Mouse (Mus musculus): Measurements from ENCODE around the gene 1520401A03Rik.

Gene 1520401A03Rik

DNA sequence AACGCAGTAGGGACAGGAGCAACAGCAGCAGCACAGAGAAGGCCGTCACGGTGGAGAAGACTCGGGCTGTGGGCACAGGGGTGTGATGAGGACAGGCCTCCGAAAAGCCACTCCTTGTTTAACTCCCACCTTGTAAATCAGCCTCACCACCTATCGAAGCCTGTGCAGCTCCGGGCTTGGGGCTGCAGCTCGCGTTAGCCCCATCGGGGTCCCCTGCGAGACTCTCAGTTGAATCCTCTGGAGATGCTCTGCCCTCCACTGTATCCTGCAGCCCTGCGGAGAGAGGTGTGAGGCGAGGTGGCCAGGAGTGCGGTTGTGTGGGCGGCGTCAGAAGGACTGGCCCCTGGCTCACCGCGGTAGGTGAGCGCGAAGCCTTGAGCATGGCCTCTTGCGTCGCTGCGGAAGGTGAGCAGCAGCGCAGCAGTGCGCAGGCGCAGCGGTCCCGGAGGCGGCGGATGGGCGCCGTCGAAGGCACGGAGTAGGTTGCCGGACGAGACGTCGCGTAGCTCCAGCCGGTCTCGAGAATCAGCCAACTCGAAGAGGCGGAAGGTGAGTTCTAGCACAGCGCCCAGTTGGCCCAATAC lies 19.7 kb upstream of the 1520401A03Rik start:
- peak; percentile 40 to 57 for DNase-seq

DNA sequence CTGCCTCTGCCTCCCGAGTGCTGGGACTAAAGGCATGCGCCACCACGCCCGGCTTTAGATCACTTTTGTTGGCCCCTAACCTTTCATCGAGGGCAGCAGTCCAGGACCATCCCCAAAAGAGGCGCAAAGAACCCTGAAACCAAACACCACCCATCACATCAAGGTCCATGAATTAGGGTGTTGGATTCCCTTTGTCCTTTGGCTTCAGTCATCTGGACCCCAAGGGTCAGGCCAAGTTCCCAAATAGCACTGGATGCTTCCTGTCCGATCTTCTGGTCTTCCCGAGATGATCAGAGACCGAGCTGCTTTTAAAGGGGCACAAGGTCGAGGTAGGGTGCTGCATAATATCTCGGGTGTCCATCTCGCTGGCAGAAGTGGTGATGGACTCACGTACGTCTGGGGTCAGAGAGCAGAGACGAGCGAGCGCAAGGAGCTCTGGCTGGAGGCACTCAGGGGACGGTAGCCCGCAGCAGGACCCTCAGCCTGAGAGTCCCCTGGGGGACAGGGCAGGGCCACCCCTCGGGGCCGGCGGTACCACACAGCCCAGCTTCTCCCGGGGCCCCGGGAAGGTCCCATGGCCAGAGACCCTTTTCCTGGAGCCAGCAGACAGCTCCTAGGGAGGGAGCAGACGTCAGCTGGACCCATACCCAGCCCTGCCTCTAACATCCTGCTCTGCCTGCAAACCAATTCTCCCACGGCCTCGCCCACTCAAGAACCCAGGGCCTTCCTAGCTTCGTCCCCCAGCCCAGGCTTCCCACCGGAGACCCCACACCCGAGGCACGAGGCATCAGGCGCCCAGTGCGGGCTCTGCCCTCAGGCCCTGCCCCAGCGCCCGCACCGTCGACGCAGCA lies 19.0 kb upstream of the 1520401A03Rik start:
- DNase-seq, result no peak

GRCm38 (mm10) chr17:23740598-23741021 lies 18.0 kb upstream of the 1520401A03Rik start, which contains the start of gene Paqr4:
Paqr4 (minus strand) TSS chr17:23740867.
- DNase-seq, result peak in 1 of 2 experiments; percentile 30

DNA sequence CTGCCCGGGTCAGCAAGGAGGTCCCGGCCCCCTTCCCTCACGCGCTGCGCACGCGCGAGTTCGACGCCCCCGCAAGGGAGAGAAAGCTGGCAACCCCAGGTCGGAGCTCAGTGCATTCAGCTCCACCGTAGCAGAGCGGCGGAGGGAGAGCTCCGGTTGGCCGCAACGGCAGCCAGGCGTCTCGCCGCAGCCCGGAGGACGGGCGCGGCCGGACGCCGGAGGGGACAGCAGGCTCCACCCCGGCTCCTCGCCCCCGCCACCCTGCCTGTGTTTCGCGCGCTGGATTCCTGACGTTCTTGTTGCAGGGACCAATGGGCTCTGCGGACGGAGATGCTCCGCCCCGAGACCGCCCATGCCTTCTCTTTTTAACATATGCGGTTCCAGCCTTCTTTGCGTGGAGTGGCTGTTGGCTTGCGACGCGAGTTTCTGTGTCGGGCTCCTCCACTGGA lies 17.6 kb upstream of the 1520401A03Rik start:
- peak; percentile 64 to 75 for DNase-seq

DNA sequence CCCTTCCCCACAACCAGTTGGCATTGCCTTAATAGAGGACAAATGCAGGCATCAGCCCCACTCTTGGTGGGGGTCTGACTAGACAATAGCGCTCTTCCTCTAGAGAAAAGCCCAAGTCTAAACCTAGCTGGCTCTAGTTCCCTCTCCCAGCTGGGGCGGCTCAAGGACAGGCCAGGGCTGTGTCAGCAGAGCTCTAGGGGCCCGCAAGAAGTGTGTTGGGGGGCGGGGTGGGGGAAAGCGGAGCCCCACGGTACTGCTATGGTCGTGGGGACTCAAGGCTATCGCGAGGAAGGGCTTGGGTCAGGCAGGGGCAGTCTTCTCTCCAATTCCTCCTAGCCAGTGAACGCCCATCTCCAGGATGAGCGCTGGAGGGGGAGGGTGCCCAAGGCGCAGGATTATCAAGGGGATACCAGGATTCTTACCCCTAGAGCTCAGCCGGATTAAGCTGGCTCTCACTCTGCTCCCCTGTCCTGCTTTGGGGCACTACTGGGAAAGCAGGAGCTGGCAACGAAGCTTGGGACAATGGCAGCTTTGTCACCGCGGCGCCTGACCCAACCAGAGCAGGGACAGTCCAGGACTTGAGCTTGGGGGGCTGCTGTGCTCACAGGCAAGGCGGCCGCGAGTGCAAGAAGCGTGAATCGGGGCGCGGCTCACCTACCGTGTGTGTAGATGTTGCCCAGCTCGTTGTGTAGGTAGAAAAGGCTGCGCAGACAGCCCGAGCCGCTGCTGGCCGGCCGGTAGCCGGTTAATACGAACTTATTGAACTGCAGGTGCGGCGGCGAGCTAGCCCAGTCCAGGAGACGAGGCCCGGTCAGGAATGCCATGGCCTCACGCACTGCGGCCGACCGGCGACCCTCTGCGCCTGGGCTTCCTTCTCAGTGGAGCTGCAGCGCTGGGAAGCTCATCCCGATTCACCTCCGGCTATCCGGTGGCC lies 16.9 kb upstream of the 1520401A03Rik start:
- no peak for DNase-seq

DNA sequence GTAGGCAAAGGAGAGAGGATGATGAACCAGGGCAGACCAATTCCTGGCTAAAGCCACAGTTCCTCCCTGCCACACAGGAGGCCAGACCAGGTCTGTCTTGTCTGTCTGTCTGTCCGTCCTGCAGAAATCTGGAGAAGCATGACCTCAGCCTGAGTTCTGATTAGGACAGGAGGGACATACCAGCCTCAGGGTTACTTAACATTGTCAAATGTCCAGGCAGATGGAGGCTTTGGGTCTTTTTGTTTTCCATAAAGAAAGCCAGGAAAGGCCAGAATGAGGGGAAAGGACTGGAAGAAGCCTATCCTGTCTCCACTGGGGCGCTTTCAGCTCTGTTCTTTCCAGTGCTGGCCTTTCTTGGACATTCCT lies 16.2 kb upstream of the 1520401A03Rik start:
- DNase-seq, result no peak

DNA sequence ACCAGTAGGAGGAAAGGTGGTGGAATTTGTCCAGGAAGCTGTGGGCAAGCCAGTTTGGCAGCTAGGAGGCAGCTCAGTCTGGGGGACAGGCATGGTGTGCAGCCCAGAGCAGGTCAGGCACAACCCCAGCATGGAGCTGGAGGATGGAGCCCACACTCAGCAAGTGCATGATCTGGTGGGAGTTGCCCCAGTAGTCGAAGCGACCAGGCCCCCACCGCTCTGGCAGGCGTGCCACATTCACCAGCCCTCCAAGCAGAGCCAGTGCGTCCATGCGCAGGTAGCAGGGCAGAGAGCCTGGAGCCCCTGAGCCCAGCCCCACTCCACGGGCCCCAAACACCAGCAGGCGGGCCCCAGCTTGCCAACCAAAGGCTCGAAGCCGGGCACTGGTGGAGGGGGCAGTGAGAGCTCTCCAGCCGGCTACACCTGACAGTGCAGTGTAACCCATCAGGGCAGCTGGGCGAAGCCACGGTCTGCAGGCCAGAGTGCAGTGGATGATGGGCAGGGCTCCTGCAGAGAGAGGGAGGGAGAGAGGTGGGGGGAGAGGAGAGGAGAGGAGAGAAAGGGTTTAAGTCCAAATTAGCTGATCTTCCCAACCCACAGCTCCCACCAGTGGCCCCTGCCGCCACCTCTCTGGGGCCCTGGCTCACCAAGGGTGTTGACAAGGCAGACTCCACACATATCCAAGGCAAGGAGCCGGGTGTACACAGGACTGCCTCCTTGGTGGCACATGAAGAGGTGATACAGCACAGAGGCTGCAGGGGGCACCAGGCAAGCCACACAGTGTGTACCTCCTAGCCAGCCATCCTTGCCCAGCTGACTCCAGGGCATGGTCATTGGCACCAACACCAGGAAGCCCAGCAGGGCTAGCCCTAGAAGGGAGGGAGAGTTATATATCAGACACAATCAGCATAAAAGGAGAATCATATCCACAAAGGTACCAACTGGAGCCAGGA lies 15.2 kb upstream of the 1520401A03Rik start:
- DNase-seq, result peak in 1 of 2 experiments; percentile 17

DNA sequence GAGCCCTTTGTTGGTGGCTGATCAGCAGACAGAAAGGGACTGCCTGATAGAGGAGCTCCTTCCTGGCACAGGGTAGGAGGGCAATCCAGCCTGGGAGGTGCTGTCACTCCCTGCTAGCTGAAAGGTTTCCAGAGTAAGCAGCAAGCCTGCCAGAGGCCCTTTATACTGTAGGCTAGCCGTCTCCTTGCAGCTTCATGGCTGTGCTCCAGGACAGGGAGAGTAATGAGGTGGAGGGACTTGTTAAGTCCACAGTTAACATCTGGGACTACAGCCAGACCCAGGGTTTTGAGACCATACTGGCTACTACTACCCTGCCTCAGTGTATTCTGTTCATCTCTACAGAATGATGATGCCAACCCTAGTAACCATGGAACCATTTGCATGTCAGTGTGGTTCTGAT lies 11.8 kb upstream of the 1520401A03Rik start:
- DNase-seq, result no peak

DNA sequence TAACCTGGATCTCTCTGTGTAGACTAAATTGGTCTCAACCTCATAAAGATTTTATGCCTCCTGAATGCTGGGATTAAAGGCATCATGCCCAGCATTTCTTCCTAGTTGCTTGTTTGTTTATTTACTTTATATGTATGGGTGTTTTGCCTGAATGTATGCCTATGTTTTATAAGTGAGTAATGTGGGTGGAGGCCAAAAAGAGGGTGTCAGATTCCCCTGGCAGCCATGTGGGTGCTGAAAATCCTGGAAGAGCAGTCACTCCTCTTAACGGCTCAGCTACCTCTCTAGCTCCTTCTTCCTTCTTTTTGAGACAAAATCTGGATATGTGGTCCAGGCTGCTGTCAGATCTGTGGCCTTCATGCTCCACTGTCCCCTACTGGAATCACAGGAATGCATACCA lies 7.9 kb upstream of the 1520401A03Rik start:
- DNase-seq, result no peak

- no peak for DNase-seq
Measured at GRCm38 (mm10) chr17:23726758-23727142, 4.2 kb upstream of the 1520401A03Rik start.

- peak; percentile 95 to 96 for DNase-seq
Measured at GRCm38 (mm10) chr17:23725999-23726757, 3.6 kb upstream of the 1520401A03Rik start, which contains the start of gene Pkmyt1. Pkmyt1 (plus strand) TSS chr17:23726336.

GRCm38 (mm10) chr17:23725477-23725876 lies 2.9 kb upstream of the 1520401A03Rik start:
- DNase-seq, result no peak

DNA sequence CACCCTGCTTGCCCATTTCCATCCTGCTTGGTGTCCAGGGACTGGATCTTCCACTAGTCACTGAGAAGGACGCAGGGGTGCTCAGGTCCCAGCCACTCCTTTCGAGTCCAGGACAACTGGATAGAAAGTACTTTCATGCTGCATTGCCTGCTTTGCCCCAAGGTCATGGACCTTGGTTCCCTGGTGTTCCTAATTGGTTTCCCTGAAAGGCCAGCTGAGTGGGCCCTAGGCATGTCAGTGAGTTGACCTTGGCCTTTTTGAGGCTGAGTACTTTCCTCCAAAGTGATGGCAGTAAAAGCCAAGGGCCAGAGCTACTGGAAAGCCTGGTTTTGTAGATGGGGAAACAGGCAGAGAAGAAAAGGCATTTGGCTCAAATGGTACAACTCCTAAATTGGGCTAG lies 697 bp downstream of the 1520401A03Rik start:
- DNase-seq, result no peak

DNA sequence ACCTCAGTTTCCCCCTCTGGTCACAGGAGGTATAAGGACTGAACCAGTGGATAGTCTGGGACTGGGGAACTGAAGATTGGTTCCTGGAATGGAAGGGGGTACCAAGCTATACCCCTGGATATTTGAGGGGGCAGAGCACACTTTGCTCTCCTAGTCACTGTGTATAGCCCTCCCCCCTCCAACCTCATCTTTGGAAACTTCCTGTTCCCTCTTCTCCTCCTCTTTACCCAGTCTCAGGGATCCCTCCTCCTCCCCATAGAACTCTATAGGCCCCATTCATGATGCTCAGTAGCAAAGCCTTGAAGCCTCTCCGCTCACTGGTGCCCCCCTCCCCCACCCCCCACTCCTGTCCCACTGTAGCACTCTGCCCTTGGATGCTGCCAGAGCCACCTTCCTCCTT lies 3.1 kb downstream of the 1520401A03Rik start:
- no peak for DNase-seq

- DNase-seq, result no peak
Measured at GRCm38 (mm10) chr17:23717003-23717402, 5.6 kb downstream of the 1520401A03Rik start.

DNA sequence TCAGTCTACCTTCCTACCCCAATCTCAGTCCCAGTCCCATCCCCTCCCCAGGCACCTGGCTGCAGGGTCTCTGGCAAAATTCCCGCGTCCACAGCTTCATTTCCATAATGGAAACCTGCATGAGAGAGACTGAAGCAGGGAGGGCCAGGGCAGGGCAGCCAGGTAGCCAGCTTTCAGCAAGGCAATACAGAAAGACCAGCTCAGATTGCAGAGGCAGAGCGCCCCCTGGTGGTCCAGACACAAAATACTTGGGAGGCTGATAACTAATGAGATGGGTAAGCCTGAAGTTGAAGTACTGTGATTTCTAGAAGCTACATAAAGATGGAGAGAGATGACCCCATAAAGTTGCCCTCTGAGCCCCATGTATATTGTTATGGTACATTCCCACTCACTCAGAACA lies 16.4 kb downstream of the 1520401A03Rik start:
- peak; percentile 60 to 64 for DNase-seq

- DNase-seq, result no peak
Measured at GRCm38 (mm10) chr17:23705525-23706104, 17.0 kb downstream of the 1520401A03Rik start.

DNA sequence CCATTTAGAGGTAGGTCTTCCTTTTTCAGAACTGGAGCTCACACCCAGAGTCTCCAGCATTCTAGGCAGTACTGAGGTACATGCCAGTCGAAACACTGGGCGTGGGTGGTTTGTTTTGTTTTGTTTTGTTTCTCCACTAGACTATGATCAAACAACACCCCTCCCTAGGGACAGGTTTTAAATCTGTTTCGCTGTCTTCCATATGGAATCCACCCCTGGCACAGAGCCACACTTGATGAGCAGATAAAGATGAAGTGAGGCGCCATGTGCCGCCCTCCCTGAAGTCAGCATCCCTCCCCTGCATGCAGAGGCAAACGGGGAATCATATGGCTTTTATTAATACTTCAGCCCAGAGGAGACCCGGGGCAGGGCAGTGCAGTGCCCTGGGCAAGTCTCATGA lies 17.8 kb downstream of the 1520401A03Rik start:
- no peak for DNase-seq

- no peak for DNase-seq
Measured at GRCm38 (mm10) chr17:23703301-23703700, 19.3 kb downstream of the 1520401A03Rik start.

DNA sequence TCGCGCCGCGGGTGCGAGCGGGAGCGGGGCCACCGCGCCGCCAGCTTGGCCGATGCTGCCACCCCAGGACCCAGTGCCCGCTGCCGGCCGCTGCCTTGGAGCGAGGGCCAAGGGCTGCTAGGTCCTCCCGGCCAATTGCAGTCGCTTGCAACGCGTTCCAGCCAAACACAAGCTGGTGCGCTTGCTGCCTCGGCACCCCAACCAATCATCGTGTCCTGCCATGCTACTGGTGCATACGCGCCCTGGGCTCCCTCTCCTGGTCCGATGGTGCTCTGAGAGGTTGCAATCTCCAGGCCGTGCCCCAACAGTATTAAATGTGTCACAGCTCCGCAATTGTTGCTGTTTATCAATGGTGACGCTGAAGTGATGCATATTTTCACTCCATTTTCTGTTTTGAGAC lies 22.5 kb downstream of the 1520401A03Rik start:
- DNase-seq, result peak; percentile 78 to 82
